Mouse (Mus musculus) brain, embryonic 14.5 days (tissue): Measurements from ENCODE around the gene Dusp6.

ENCODE experiments used
- CTCF ChIP-seq: fragments of 200-500 bp; IDR thresholded peaks from 2 replicates; pipeline ENCODE4 v1.5.1; 2012; ENCODE audit warnings: inconsistent platforms, mild to moderate bottlenecking, moderate library complexity, borderline replicate concordance; ENCODE audit not compliant: insufficient read depth, insufficient read length; ENCODE audit errors: extremely low read depth
- POLR2A ChIP-seq: fragments of 200-500 bp; IDR thresholded peaks from 2 replicates; pipeline ENCODE4 v1.6.1; 2012; ENCODE audit warnings: mild to moderate bottlenecking, inconsistent platforms, borderline replicate concordance; ENCODE audit not compliant: poor library complexity, insufficient read depth, insufficient read length, severe bottlenecking; ENCODE audit errors: extremely low read depth

DNA sequence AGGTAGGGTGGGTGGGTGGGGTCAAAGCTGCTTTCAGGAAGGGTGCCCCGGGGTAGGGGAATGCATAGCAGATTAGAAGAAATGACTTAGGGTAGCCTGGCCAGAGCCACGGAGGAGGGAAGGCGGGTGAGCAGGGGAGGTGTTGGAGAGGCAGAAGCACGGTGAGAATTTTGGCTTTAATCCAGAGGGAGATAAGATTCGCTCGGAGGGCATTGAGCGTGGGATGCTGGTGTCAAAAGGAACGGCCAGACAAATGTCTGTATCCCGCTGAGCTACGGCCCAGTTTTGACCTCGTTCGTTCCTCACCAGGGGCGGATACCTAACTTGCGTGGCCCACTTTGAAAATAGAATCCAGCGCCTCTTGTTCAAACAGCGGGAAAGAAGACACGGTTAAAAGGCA is 23.8 kb downstream of the Dusp6 start:
- TF ChIP-seq POLR2A, result no peak
- no peak for TF ChIP-seq CTCF
